Mouse (Mus musculus) heart, postnatal 10 days (tissue): ENCODE results near the gene Pdk2. TPM values are rescaled to one million over a fixed set of nuclear protein-coding genes. Genes with fewer than 3 reads are reported as not detected.
A peak's percentile ranks its signal among the peaks of the same experiment; 100 is the strongest.
"Not testable (repeated sequence)": the region's sequence is repeated elsewhere in the genome, so short reads cannot be mapped to it uniquely, and the experiment has no call there.

Experiments
- DNase-seq, 2 experiments: peaks; one replicate each; pipeline ENCODE4 v3.0.0; 2021
- intact Hi-C: fragments of 180-260 bp; cut with DNase I; formaldehyde crosslinking; loops from one replicate; pipeline ENCODE4 v1.15.1; 2025
- total RNA-seq, 2 experiments: library from RNA; stranded (reverse); gene quantifications; 2 replicates each; pipeline ENCODE4 v1.2.3; 2021

Pdk2 gene
- total RNA-seq, 2 experiments from 2014 or later = 261 to 278 TPM

DNA sequence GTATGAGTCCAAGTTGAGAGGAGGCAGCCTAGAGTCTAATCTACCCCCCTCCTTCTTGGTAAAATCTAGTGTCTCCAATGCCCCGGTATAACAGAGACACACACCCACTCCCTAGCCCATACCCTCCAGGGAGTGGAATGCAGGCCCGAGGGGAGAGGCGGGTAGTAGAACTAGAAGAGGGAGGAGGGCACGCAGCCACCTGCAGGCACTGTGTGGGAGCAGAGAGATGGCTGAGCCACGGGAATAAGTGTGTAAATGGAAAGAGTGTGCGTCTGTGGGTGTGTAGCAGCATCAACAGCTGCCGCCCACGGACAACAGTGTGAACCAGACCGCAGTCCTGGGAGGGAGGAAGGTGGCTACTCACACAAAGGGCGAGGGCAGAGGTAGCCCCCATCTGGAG is 6.3 kb downstream of the Pdk2 start:
- no peak for DNase-seq
- intact Hi-C loops = no loop called here

- no peak for DNase-seq
- intact Hi-C loops = no loop called here
These were observed 7.5 kb downstream of the Pdk2 start for GRCm38 (mm10) chr11:95033617-95034016.

- intact Hi-C loops = no loop called here
- DNase-seq = no peak
These were observed 8.2 kb downstream of the Pdk2 start for GRCm38 (mm10) chr11:95032945-95033344.

GRCm38 (mm10) chr11:95027850-95028470 is 13.2 kb downstream of the Pdk2 start:
- no peak for DNase-seq
- intact Hi-C loops = no loop called here

DNA sequence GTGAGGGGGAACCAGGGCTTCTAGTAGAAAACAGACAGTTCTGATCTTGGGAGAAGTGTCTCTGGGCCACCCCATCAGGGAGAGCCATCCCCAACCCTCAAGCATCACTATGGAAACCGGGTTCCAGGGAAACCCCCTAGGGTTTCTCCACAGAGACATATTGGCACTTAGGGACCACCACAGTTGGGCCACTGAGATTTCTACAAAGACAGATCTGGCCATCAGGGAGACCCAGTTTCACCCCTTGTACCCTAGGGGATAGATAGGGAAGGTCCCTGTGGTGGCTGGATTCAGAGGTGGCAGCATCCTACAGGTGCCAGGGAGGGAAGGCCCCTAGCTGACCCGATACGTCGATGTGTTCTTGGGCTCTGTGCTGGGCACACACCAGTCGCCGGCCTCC is 14.3 kb downstream of the Pdk2 start:
- intact Hi-C loops = no loop called here
- DNase-seq = no peak

DNA sequence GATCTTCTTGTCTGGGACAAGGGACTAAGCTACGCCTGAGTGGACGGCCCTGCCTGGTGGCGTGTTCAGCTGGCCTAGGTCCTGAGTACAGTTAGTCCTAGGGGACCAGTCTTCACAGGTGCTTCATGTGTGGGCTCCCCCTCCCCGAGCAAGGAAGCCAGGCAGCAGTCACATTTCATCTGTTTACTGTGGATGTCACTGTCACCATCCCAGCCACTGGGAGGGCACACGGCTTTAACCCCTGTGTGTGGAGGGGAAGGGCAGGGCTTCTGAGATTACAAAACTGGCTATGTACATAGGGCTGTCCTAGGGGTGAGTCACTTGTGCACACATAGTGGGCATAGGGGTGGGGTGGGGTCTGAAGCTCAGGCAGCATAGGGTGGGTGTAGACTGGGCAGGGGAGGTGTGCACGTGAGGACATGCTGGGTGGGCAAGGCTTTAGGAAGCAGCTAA is 15.0 kb downstream of the Pdk2 start:
- DNase-seq = no peak
- intact Hi-C loops = no loop called here

- intact Hi-C loops = no loop called here
- no peak for DNase-seq
These were observed 15.7 kb downstream of the Pdk2 start for GRCm38 (mm10) chr11:95025227-95026012.

DNA sequence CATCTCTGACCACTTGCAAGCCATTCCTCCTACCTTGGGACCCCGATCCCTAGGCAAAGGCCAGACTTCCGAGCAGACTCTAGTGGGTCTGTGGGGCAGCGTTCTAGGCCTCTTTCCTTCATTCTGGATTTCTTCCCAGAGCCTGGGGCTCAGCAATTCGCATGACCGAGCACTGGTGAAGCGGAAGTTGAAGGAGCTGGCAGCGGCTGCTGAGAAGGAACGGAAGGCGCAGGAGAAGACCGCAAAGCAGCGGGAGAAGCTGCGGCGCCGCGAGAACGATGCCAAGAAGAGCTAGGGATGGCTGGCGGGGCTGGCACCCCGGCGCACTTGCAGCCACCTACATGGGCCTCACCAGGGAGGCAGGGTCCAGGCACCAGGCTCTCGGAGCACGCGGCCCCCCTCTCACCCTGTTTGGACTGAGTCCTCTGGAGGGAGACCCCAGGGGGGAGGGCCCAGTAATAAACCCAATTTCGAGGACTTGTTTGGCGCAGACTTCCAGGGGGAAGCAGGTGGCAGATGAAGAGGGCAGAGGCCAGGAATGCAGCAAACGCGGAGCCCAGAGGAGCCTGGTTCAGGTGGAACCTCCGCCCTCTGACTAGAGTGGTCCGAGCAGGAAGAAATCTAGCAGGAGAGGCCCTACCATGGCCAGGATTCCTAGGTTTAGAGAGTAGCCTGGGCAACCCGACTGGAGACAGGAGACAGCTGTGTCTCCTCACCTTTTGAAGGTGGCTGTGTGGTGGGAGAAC is 16.5 kb downstream of the Pdk2 start:
- no peak for DNase-seq
- intact Hi-C loops = no loop called here

GRCm38 (mm10) chr11:95023481-95023880 is 17.7 kb downstream of the Pdk2 start:
- DNase-seq = no peak
- intact Hi-C loops = no loop called here

GRCm38 (mm10) chr11:95022237-95022992 is 18.7 kb downstream of the Pdk2 start:
- intact Hi-C loops = no loop called here
- DNase-seq = no peak

- DNase-seq = peak; percentile 57
- intact Hi-C loops = no loop called here
These were observed 25.7 kb downstream of the Pdk2 start for GRCm38 (mm10) chr11:95015484-95015883.

- intact Hi-C loops = no loop called here
- DNase-seq = no peak
These were observed 28.7 kb downstream of the Pdk2 start for GRCm38 (mm10) chr11:95012487-95012886.

DNA sequence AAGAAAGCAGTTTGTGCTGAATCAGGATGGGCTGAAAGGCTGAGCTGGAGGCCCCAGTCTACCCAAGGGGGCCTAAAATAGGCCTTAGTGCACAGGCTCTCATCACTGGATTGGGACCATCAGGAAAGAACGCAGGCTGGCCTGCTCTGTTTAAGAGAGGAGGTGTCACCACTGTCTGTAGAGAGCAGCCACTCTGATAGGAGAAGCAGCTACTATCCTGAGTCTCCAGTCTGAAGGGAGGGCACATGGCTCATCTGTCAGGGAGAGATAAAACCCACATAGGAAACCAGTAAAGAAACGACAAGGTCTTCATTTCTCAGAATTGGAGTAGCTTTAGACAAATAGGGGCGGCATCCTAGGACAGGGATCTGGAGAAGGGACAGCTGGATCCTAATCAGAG is 29.1 kb downstream of the Pdk2 start:
- intact Hi-C loops = no loop called here
- no peak for DNase-seq

GRCm38 (mm10) chr11:95011416-95011815 is 29.7 kb downstream of the Pdk2 start:
- no peak for DNase-seq
- intact Hi-C loops = no loop called here

DNA sequence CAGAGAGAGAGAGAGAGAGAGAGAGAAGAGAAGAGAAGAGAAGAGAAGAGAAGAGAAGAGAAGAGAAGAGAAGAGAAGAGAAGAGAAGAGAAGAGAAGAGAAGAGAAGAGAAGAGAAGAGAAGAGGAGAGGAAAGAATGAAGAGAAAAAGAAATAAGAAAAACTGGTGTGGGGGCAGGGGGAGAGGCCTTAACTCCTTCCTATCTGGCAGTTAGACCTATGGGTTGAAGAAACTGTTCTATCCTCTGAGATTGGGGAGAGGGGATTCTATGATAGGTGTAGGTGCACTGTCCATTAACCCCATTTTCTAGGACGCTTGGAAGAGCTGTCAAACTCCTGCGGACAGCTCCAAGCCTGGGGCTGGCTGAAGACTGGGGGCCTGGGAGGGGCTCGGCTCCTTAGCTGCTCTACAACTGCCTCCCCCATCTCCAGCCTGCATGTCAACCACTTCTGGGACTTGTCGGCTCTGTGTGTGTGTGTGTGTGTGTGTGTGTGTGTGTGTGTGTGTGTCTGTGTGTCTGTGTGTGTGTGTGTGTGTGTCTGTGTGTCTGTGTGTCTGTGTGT is 30.2 kb downstream of the Pdk2 start:
- intact Hi-C loops = not testable (repeated sequence)

GRCm38 (mm10) chr11:95010141-95010739 is 30.9 kb downstream of the Pdk2 start:
- intact Hi-C loops = no loop called here
- DNase-seq = peak in 1 of 2 experiments; percentile 49

More for the DNA sequence above, 30.2 kb downstream of the Pdk2 start:
- not testable (repeated sequence) for DNase-seq

DNA sequence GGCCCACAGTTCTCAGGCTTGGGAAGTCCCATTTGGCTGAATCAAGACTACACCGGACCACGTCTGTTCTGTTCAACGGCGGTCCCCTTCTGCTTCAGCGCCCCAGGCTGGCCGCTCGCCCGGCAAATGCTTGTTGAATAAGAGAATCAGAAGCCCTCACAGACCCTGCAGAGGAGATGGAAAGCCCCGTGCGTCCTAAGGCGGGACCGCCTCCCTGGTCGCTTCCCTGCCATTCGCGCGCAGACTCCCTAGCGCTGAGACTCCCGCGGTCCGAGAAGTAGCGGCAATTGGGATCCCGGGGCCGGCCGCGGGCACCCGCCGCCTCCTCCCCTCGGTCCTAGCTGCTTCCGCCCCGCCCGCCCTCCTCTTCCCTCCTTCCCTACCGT is 31.5 kb downstream of the Pdk2 start, which contains the start of gene Samd14:
TSS of gene Samd14 (plus strand) at position 251 of the 386 bp plus-strand sequence.
- DNase-seq = peak; percentile 77 to 81
- intact Hi-C loops = no loop called here

DNA sequence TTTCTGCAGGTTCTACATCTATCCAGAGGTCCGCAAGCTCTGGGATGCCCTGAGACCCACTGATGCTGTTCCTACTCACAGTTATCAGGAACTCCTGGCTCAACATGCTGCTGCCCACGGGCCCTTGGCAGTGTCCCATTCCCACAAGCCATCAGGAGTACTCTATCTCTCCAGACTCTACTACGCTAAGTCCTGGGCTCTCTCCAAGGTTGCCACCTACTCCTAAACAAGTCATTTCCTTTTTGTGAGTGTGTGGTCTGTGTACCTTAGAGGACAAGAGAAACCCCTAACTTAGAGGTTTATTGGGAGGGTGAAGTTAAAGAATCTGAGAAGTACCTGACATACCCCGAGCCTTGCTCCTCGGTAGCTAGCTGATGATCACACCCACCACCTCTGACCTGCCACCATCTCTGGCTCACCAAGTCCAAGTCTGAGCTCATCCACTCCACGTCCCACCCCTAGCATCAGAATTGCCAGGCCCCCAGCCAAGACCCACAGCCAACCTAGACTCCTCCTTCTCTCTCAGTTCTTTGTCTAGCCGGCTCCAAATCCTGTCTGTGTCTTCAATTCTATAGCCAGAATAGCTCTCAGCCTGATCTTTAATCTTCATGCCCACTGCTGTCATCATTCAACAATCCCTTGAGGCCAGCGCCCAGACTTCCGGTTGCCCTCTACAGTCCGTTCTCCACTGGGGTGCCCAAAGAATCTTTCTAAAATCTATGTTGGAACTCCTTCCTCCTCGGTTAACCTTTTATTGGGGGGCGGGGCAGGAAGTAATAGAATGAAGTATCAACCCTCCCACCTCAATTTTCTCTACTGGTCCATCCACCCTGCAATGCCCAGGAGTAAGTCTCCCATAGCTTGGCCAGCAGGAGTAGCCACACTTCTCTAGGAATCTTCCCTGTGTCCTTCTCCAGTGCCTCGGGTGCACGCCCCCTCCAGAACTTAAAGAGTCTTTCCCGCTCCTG is 32.2 kb downstream of the Pdk2 start:
- DNase-seq = peak; percentile 48 to 70
- intact Hi-C loops = no loop called here

DNA sequence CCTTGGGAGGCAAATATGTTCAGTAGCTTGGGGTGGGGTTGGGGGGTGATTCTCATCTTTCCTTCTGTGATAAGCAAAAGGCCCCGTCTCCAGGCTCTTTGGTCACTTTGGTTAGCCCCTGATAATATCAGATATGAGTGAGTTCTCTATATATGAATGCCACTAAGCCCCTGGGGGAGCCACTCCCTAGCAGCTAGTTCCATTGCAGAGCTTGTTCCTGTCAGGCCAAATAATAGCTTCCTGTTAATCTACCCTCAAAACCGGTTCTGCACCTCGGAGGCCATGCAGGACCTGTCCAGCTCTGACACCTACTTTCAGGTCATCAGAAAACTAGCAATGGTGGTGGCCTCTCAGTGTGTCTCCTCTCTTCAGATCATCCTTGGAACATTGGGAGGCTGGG is 33.7 kb downstream of the Pdk2 start:
- DNase-seq = peak in 1 of 2 experiments; percentile 1
- intact Hi-C loops = no loop called here
